Mouse (Mus musculus) megakaryocyte, embryonic 14.5 days (primary cell): Measurements from ENCODE around the gene Rassf6.

ENCODE experiments used
- FLI1 ChIP-seq: IDR thresholded peaks from 2 replicates; pipeline ENCODE4 v1.6.1; 2012; ENCODE audit warnings: low read length, inconsistent platforms, mixed read lengths
- GATA1 ChIP-seq: IDR thresholded peaks from 3 replicates; pipeline ENCODE4 v1.6.1; 2012; ENCODE audit warnings: mixed read lengths, low read length, inconsistent platforms, borderline replicate concordance

DNA sequence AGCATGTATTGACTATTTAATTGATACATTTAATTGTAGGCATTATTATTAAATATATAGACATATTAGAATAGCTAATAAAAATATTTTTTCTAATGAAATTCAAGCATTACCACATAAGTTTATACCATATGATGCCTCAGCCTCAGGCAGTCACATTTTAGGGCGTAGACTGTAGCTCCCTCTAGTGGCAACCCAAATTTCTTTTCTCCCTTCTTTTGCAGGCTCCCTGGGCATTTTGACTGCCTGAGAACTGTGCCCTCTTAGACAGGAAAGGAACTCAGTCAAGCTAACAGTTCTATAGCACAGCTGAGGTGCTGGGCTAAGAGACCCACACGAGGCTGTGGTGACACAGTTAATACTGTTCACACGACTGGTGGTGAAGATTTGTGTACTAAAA lies 12.3 kb upstream of the Rassf6 start:
- TF ChIP-seq GATA1 (no peak), FLI1 (no peak)
